Mouse (Mus musculus): ENCODE results near the gene Tm2d3. TPM values are rescaled to one million over a fixed set of nuclear protein-coding genes. Genes with fewer than 3 reads are reported as not detected.

Tm2d3 gene
- 107 TPM for polyA plus RNA-seq (2015; fragmentation: Illumina TruSeq; extraction: RNeasy Lipid Tissue Mini Kit (QIAGEN cat#74804); ENCODE audit: low read depth, low replicate concordance)

DNA sequence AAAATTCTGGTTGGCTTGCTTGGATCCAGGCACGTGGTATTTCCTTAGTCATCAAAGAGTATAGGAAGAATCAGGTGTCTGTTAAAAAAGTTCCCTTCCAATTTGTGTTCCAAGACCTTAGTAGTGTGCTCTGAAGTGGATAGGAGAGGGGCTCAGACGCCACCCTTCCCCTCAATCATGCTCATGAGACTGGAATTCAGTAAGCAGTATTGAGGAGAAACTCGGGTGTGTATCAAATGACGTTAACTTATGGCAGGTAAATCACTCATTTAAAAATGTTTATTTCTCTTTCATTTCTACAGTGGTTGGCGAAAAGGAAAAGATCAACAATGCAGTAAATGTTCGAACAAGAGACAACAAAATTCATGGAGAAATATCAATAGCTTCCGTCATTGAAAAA, at the start of gene Tm2d3:
Tm2d3 (plus strand) TSS at position 301 of the 400 bp plus-strand sequence.

DNA sequence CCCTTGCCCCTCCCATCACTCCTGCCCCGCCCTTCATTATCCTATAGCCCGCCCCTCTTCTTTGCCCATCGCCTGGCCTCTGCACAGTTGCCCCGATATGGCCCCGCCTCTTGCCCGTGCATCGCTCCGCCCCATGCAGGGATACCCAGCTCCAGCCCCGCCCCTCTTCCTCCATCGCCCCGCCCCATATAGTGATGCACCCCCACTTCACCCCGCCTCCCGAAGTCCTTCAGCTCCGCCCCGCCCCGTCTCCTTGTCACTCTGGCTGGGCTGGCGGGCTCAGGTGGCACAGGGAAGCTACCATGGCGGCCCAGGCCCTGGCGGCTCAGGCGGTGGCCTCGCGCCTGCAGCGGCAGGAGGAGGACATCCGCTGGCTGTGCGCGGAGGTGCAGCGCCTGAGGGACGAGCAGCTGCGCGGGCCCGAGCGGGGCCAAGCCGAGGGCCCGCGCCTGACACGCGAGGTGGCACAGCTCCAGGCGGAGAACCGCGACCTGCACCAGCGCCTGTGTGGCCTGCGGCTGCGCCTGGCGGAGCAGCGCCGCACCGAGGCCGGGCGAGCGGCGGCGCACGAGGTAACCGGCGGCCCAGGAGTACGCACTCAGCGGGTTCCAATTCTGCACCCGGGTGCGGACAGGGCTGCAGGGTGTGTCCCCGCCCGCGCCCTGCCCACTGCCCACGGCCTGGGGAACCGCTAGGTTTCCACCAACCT, 46.2 kb upstream of the Tm2d3 start, which contains the start of gene Tarsl2:
Tarsl2 (plus strand) TSS at position 256 of the 709 bp plus-strand sequence.

Other genes starting within 250 kb of the Tm2d3 start
- gene Tjp1, start 163.4 kb upstream of the Tm2d3 start, polyA plus RNA-seq (2015; fragmentation: Illumina TruSeq; extraction: RNeasy Lipid Tissue Mini Kit (QIAGEN cat#74804); ENCODE audit: low read depth, low replicate concordance), result 65.6 TPM
- 32.1 TPM for gene Tarsl2, start 46.3 kb upstream of the Tm2d3 start, polyA plus RNA-seq (2015; fragmentation: Illumina TruSeq; extraction: RNeasy Lipid Tissue Mini Kit (QIAGEN cat#74804); ENCODE audit: low read depth, low replicate concordance)
- 12.0 TPM for gene Pcsk6, start 170.6 kb downstream of the Tm2d3 start, polyA plus RNA-seq (2015; fragmentation: Illumina TruSeq; extraction: RNeasy Lipid Tissue Mini Kit (QIAGEN cat#74804); ENCODE audit: low read depth, low replicate concordance)

Measured in brain, adult 10 weeks (tissue).